Mouse (Mus musculus): Measurements from ENCODE around the gene Olfr1020.

Gene Olfr1020

GRCm38 (mm10) chr2:85846730-85847129, at the start of gene Olfr1020:
Gene Olfr1020, plus strand, starts transcription at chr2:85847030.
- ChIA-PET CTCF (no interaction called here), POLR2A (no interaction called here)

GRCm38 (mm10) chr2:85802444-85802843, 44.4 kb upstream of the Olfr1020 start, which contains the start of gene Olfr1016:
Gene Olfr1016, minus strand, starts transcription at chr2:85802544.
- CTCF ChIA-PET = no interaction called here
- POLR2A ChIA-PET = no interaction called here

- ChIA-PET POLR2A (no interaction called here), CTCF (no interaction called here)
These were observed 42.3 kb upstream of the Olfr1020 start for GRCm38 (mm10) chr2:85804501-85804900.

DNA sequence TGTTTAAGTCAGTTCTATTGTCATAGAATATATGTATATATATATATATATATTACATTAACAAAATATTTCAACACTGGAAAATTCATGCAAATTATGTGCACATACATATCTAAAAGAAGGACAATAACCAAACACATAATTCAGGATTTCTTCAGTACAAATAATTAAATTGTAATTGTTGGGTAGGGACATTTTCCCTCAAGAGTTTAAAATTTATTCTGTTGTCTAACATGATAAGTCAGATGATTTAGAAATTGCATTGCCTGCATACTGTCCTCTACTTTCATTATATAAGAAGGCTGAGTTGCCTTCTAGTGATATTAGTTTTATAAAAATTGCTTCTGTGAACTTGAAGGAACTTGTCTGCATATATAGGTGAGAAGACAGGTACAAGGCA, 28.7 kb upstream of the Olfr1020 start, which contains the start of gene Olfr1018:
Gene Olfr1018 (plus strand): TSS at position 301 of the 400 bp plus-strand sequence.
- POLR2A ChIA-PET = no interaction called here
- CTCF ChIA-PET = no interaction called here

- ChIA-PET CTCF (no interaction called here), POLR2A (no interaction called here)
These were observed 1.4 kb upstream of the Olfr1020 start, which contains the start of gene Olfr1019 for GRCm38 (mm10) chr2:85845383-85845782. Gene Olfr1019, minus strand, starts transcription at chr2:85845483.

GRCm38 (mm10) chr2:85868294-85868693, 21.5 kb downstream of the Olfr1020 start, which contains the start of gene Olfr1022:
Gene Olfr1022, plus strand, starts transcription at chr2:85868594.
- POLR2A ChIA-PET = no interaction called here
- CTCF ChIA-PET = no interaction called here

DNA sequence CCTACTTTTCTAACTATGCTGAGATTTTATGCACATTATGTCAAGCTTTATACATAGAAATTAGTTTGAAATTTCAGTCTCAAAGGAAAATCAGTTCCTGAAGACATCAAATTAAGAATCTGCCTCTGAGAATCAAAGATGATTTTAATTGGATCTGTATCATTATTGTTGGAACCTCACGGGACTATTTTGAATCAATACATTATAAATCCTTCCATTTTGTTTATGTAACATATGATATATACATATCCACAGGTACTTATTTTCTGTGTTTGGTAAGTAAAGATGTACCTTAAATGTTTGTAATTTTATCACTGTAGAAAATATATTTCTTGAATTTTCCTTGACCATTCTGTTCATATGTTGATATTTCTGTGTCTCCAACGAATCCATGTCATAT, 38.5 kb downstream of the Olfr1020 start, which contains the start of gene Olfr1023:
Gene Olfr1023 (plus strand): TSS at position 301 of the 400 bp plus-strand sequence.
- ChIA-PET CTCF (no interaction called here), POLR2A (no interaction called here)

Data from embryonic stem cell, embryonic (primary cell).